9 mouse cellular contexts compared by ENCODE assay signal in genomic region chr1:144916568-144916967, GRCm38 (mm10).
"Had no signal": no experiment of that assay in that cellular context is flagged by ENCODE, and none has a peak within 500 bp of the region (broad histone marks: within the 10 kb centered on the region; RNA-seq: fewer than 3 reads in every experiment).

No protein-coding gene starts in this region.

- DNase-seq: liver, embryonic 13.5 days; liver, postnatal 0 days; lung, adult 2 months; lung, postnatal 14 days; lung, postnatal 36 days; right cerebral cortex, postnatal 14 days; thymus, adult 18-20 months; thymus, postnatal 14 days; thymus, postnatal 4 days had no signal
